Mouse (Mus musculus) E14TG2a.4 (cell line): Measurements from ENCODE around the gene Rassf1.

Source experiments
- CTCF ChIP-seq: conservative IDR thresholded peaks from 2 replicates; pipeline ENCODE4 v1.5.1; 2014; ENCODE audit warnings: low read length
- NANOG ChIP-seq: IDR thresholded peaks from 2 replicates; pipeline ENCODE4 v1.6.1; 2014; ENCODE audit warnings: borderline replicate concordance, low read length, mixed read lengths

- no peak for TF ChIP-seq CTCF
- no peak for TF ChIP-seq NANOG
Observed at GRCm38 (mm10) chr9:107599842-107600241, 48.5 kb downstream of the Rassf1 start.
